Mouse (Mus musculus) brown adipose tissue, adult 24 weeks (tissue): ENCODE data around the gene Mst1r. TPM values are rescaled to one million over a fixed set of nuclear protein-coding genes. Genes with fewer than 3 reads are reported as not detected.

ENCODE experiments used
- H3K27ac ChIP-seq: fragments of 200-500 bp; replicated peaks from 2 replicates; pipeline ENCODE4 v1.5.1; 2012; ENCODE audit warnings: low read depth, mild to moderate bottlenecking, low read length
- H3K4me1 ChIP-seq: fragments of 200-500 bp; 2 replicates; pipeline ENCODE4 v1.6.1; 2012; ENCODE audit warnings: low read length, mixed read lengths; ENCODE audit not compliant: control insufficient read depth, insufficient read depth, insufficient read length
- H3K4me3 ChIP-seq: fragments of 200-500 bp; 2 replicates; pipeline ENCODE4 v1.5.1; 2012; ENCODE audit warnings: low read depth, mild to moderate bottlenecking, low read length, moderate library complexity; ENCODE audit not compliant: insufficient read depth
- polyA plus RNA-seq: library from polyadenylated mRNA; stranded (reverse); fragments of >200 nt; gene quantifications from 2 replicates; pipeline ENCODE4 v1.2.4, GENCODE M21; 2012; ENCODE audit not compliant: missing spikeins, insufficient read depth, insufficient read length

Mst1r gene
- polyA plus RNA-seq = 0.36 and 1.4 TPM in 2 replicates

GRCm38 (mm10) chr9:107906252-107906966 is at the start of gene Mst1r:
Mst1r (plus strand) TSS chr9:107906873.
- Histone ChIP-seq H3K4me1 (no peaks in the 10 kb centered on the region), H3K4me3 (peak within 1 kb of the TSS; percentile 53), H3K27ac (peak within 1 kb of the TSS; percentile 21; the same call in 1 of the 2 replicates)

GRCm38 (mm10) chr9:107858343-107858742 is 48.3 kb upstream of the Mst1r start:
- H3K4me1 ChIP-seq = no peaks in the 10 kb centered on the region; the same call in 1 of the 2 replicates
- no peak overlapping the region for H3K27ac ChIP-seq
- no peak overlapping the region for H3K4me3 ChIP-seq

GRCm38 (mm10) chr9:107864493-107864892 is 42.2 kb upstream of the Mst1r start:
- H3K4me3 ChIP-seq = no peak overlapping the region
- H3K27ac ChIP-seq = no peak overlapping the region
- H3K4me1 ChIP-seq = no peaks in the 10 kb centered on the region; the same call in 1 of the 2 replicates

DNA sequence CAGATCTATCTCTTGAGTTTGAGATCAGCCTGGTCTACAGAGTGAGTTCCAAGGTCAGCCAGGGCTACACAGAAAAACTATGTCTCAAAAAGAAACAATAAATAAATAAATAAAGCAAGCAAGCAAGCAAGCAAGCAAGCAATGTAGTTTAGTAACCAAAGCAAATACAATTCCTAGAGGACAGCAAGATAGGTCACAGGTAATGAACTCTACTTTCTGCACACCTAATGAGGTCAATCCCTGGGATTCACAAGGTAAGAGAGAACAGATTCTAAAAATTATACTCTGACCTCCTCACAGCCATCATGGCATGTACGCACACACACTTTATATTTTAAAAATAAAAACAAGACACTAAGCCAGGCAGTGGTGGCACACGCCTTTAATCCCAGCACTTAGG is 40.6 kb upstream of the Mst1r start:
- no peak overlapping the region for H3K27ac ChIP-seq
- H3K4me3 ChIP-seq = no peak overlapping the region
- peaks cover under 1% of the 10 kb centered on the region; the same call in 1 of the 2 replicates for H3K4me1 ChIP-seq

GRCm38 (mm10) chr9:107872350-107873098 is 34.1 kb upstream of the Mst1r start:
- 0 out of 2 replicates have a peak, but pooled peaks cover 2% of the 10 kb centered on the region for H3K4me1 ChIP-seq
- peak overlapping the region; percentile 84 for H3K4me3 ChIP-seq
- peak overlapping the region; percentile 90 for H3K27ac ChIP-seq

- Histone ChIP-seq H3K4me3 (peak within 1 kb of the TSS; percentile 84), H3K27ac (peak within 1 kb of the TSS; percentile 90), H3K4me1 (0 out of 2 replicates have a peak, but pooled peaks cover 2% of the 10 kb centered on the region)
These were observed 33.5 kb upstream of the Mst1r start, which contains the start of gene Rbm6 for GRCm38 (mm10) chr9:107873137-107873536. Rbm6 (minus strand) TSS chr9:107873237.

DNA sequence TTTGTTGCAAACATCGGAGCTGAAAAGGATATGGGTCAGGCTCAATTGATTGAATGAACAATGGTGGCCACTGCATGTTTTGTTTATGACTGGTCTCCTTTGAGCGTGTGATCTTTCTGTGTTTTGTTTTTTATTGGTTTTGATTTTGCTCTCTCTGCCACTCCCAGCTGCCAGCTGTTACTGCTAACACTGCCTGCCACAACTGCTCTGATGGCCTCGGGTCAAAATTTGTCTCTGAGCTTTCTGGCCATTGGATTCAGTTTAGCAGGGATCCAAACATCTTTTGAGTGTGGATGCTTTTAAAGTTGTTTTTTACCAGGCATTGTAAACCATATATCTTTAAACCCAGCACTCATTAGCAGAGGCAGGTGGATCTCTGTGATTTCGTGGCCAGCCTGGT is 26.3 kb upstream of the Mst1r start:
- no peaks in the 10 kb centered on the region for H3K4me1 ChIP-seq
- no peak overlapping the region for H3K4me3 ChIP-seq
- no peak overlapping the region for H3K27ac ChIP-seq

- H3K27ac ChIP-seq = peak within 1 kb of the TSS; percentile 73
These were observed 18.8 kb upstream of the Mst1r start, which contains the start of gene Mon1a for GRCm38 (mm10) chr9:107887804-107888266. Mon1a (plus strand) TSS chr9:107888151.

GRCm38 (mm10) chr9:107888267-107888850 is 18.3 kb upstream of the Mst1r start:
- H3K4me1 ChIP-seq = no peaks in the 10 kb centered on the region
- H3K27ac ChIP-seq = peak overlapping the region; percentile 73
- peak overlapping the region; percentile 94 for H3K4me3 ChIP-seq

More at GRCm38 (mm10) chr9:107887804-107888266, 18.8 kb upstream of the Mst1r start, which contains the start of gene Mon1a:
- Histone ChIP-seq H3K4me1 (no peaks in the 10 kb centered on the region), H3K4me3 (peak within 1 kb of the TSS; percentile 94)

DNA sequence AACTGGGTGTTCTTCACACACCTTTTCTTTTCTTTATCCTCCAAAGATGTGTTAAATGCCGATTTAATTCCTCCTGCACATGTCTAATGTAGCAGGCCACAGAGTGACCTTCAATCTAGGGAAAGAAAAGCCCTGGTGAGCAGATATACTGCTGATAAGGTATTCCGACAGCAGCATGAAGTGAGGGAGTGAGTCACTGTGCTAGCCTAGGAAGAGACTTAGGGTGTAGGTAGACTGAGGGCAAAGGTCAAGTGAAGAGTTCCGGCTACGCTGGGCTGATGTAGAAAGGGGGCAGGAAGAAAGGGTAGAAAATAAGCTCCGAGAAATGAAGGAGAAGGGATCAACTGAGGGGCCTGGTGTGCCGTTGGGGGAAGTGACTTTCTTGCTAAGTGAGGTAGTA is 16.4 kb upstream of the Mst1r start:
- Histone ChIP-seq H3K4me3 (no peak overlapping the region), H3K4me1 (no peaks in the 10 kb centered on the region), H3K27ac (no peak overlapping the region)

- Histone ChIP-seq H3K27ac (no peak overlapping the region), H3K4me3 (no peak overlapping the region), H3K4me1 (no peaks in the 10 kb centered on the region)
These were observed 15.7 kb upstream of the Mst1r start for GRCm38 (mm10) chr9:107891023-107891422.

GRCm38 (mm10) chr9:107898563-107898962 is 8.1 kb upstream of the Mst1r start:
- Histone ChIP-seq H3K27ac (no peak overlapping the region), H3K4me3 (no peak overlapping the region), H3K4me1 (no peaks in the 10 kb centered on the region)

DNA sequence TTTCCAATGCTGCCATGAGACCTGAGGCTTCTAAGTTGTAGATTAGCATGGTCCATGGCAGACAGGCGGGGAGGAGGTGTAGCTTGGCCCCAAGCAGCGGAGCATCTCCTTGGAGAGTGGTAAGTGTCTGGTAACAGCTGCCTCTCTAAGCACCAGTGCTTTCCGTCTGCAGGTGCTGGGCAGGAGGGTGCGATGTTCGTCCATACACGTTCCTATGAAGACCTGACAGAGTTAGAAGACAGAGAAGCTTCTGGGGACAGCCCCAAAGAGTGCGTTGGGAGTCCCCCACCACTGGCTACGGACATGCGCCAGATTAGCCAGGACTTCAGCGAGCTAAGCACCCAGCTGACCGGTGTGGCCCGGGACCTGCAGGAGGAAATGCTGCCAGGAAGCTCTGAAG is 6.8 kb upstream of the Mst1r start:
- Histone ChIP-seq H3K4me1 (no peaks in the 10 kb centered on the region), H3K4me3 (no peak overlapping the region), H3K27ac (no peak overlapping the region)

DNA sequence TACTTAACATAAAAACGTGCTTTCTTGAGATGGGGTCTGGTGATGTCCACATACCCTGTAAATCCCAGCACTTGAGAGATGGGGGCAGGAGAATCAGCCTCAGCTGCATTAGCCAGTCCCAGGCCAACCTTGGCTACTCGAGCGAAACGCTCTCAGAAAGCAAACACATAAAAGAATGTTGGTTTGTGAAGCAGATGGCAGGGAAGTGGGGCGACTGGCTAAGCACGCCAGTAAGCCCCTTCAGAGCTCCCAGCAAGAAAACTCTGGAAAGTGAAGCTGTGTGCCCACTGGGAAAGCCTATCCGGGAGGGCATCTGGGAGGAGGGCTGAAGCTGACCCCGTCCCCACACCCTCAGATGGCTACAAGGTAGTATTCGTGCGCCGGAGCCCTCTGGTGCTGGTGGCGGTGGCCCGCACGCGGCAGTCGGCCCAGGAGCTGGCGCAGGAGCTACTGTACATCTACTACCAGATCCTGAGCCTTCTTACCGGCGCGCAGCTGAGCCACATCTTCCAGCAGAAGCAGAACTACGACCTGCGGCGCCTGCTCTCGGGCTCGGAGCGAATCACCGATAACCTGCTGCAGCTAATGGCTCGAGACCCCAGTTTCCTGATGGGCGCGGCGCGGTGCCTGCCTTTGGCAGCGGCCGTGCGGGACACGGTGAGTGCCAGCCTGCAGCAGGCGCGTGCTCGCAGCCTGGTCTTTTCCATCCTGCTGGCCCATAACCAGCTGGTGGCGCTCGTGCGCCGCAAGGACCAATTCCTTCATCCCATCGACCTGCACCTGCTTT is 5.6 kb upstream of the Mst1r start:
- H3K4me1 ChIP-seq = no peaks in the 10 kb centered on the region
- no peak overlapping the region for H3K4me3 ChIP-seq
- no peak overlapping the region for H3K27ac ChIP-seq
